13 mouse cellular contexts compared by ENCODE assay signal in genomic region chr3:135854298-135854984, GRCm38 (mm10). TPM values are rescaled to one million over a fixed set of nuclear protein-coding genes. Genes with fewer than 3 reads are reported as not detected.
DNase-seq lines count a peak whose midpoint lies in the region; ATAC-seq and TF ChIP-seq lines count a peak whose summit lies in the region.
"Had no signal": no experiment of that assay in that cellular context is flagged by ENCODE, and none has a peak within 500 bp of the region (broad histone marks: within the 10 kb centered on the region; RNA-seq: fewer than 3 reads in every experiment).

No protein-coding gene starts in this region.

- no peak overlapping the region for H3K4me3 ChIP-seq in hindbrain, embryonic 10.5 days
- H3K4me3 ChIP-seq in hindbrain, embryonic 14.5 days (replicated peaks; ENCODE audit: low read length), result no peak overlapping the region
- H3K4me3 ChIP-seq in intestine, embryonic 14.5 days (ENCODE audit: low read depth, low read length), result no peak overlapping the region
- no peak overlapping the region for H3K4me3 ChIP-seq in liver, postnatal 0 days (ENCODE audit: low read depth, low read length)
- H3K4me3 ChIP-seq: layer of hippocampus, adult 2 months had no signal

- no peaks in the 10 kb centered on the region for H3K9me3 ChIP-seq in hindbrain, embryonic 10.5 days
- H3K9me3 ChIP-seq in hindbrain, embryonic 14.5 days (ENCODE audit: control insufficient read depth, low read length), result no peaks in the 10 kb centered on the region
- H3K9me3 ChIP-seq in intestine, embryonic 14.5 days (ENCODE audit: control insufficient read depth, low read length), result no peaks in the 10 kb centered on the region
- H3K9me3 ChIP-seq in liver, postnatal 0 days (ENCODE audit: low read length), result no peaks in the 10 kb centered on the region

- no peak overlapping the region for H3K9ac ChIP-seq in hindbrain, embryonic 14.5 days
- H3K9ac ChIP-seq in intestine, embryonic 14.5 days (ENCODE audit: low read length), result no peak overlapping the region
- H3K9ac ChIP-seq in liver, postnatal 0 days (replicated peaks), result no peak overlapping the region

- 87% methylated on average over 14 of the region's 14 CpGs for WGBS in hindbrain, embryonic 10.5 days
- 83% methylated on average over 14 of the region's 14 CpGs for WGBS in hindbrain, embryonic 14.5 days
- 76% methylated on average over 14 of the region's 14 CpGs for WGBS in intestine, embryonic 14.5 days
- WGBS in liver, postnatal 0 days (ENCODE audit: insufficient replicate concordance), result 69% methylated on average over 14 of the region's 14 CpGs

- no peak for DNase-seq in hindbrain, embryonic 10.5 days (ENCODE audit: low spot score)
- DNase-seq in hindbrain, embryonic 14.5 days (ENCODE audit: low spot score), result no peak
- DNase-seq in ZHBTc4 (ENCODE audit: low read depth, low spot score), result peak; percentile 9
- DNase-seq in intestine, embryonic 14.5 days (ENCODE audit: low spot score), result no peak
- DNase-seq in liver, postnatal 0 days, result peak; percentile 38
- no peak for DNase-seq in urinary bladder, postnatal 25 days (ENCODE audit: low spot score)
- DNase-seq in cerebellum, postnatal 14 days, result no peak
- no peak for DNase-seq in right cerebral cortex, adult 2 months (ENCODE audit: low spot score in 2 of 2)
- DNase-seq: cerebellum, postnatal 25 days; left cerebral cortex, postnatal 4 days; lung, postnatal 36 days had no signal

- H3K27ac ChIP-seq in hindbrain, embryonic 10.5 days, result peak overlapping the region; percentile 56; the same call in 1 of the 2 replicates
- no peak overlapping the region for H3K27ac ChIP-seq in hindbrain, embryonic 14.5 days
- H3K27ac ChIP-seq in intestine, embryonic 14.5 days (ENCODE audit: low read depth), result no peak overlapping the region
- no peak overlapping the region for H3K27ac ChIP-seq in liver, postnatal 0 days (ENCODE audit: low read depth)
- H3K27ac ChIP-seq: layer of hippocampus, adult 2 months had no signal

- H3K4me2 ChIP-seq in hindbrain, embryonic 14.5 days (replicated peaks), result no peak overlapping the region
- no peak overlapping the region for H3K4me2 ChIP-seq in intestine, embryonic 14.5 days (ENCODE audit: low read length)
- no peak overlapping the region for H3K4me2 ChIP-seq in liver, postnatal 0 days (ENCODE audit: low read depth, low read length)

- H3K4me1 ChIP-seq in hindbrain, embryonic 10.5 days (replicated peaks), result peaks cover 33% of the 10 kb centered on the region
- peaks cover 6% of the 10 kb centered on the region; the same call in 1 of the 2 replicates for H3K4me1 ChIP-seq in hindbrain, embryonic 14.5 days (replicated peaks; ENCODE audit: control insufficient read depth, insufficient read depth, low read length)
- no peaks in the 10 kb centered on the region for H3K4me1 ChIP-seq in intestine, embryonic 14.5 days (replicated peaks; ENCODE audit: control insufficient read depth, insufficient read depth, low read length)
- H3K4me1 ChIP-seq in liver, postnatal 0 days (ENCODE audit: insufficient read depth), result peaks cover 6% of the 10 kb centered on the region

- H3K36me3 ChIP-seq in hindbrain, embryonic 10.5 days, result 0 out of 2 replicates have a peak, but pooled peaks cover 3% of the 10 kb centered on the region
- H3K36me3 ChIP-seq in hindbrain, embryonic 14.5 days (replicated peaks; ENCODE audit: control insufficient read depth, insufficient read depth), result no peaks in the 10 kb centered on the region
- H3K36me3 ChIP-seq in intestine, embryonic 14.5 days (ENCODE audit: control insufficient read depth, insufficient read depth, low read length), result no peaks in the 10 kb centered on the region
- H3K36me3 ChIP-seq in liver, postnatal 0 days (replicated peaks; ENCODE audit: insufficient read depth, low read length), result peaks cover 12% of the 10 kb centered on the region

- no peak for TF ChIP-seq CTCF in liver, postnatal 0 days (IDR thresholded peaks at IDR 0.05; ENCODE audit: low read depth)

- TF ChIP-seq EP300 in liver, postnatal 0 days (IDR thresholded peaks at IDR 0.05; ENCODE audit: low read depth), result no peak

- ATAC-seq in hindbrain, embryonic 14.5 days (ENCODE audit: low FRiP score), result no peak
- ATAC-seq in intestine, embryonic 14.5 days (replicated peaks; ENCODE audit: low FRiP score, low TSS enrichment, low read depth), result 0 out of 2 replicates have a peak, but pooled peaks have one; percentile 18
- peak; percentile 89 for ATAC-seq in liver, postnatal 0 days
- ATAC-seq: inflammation-experienced regulatory T-cells, adult 6 months had no signal

- no peaks in the 10 kb centered on the region for H3K27me3 ChIP-seq in hindbrain, embryonic 10.5 days (ENCODE audit: insufficient read depth, poor library complexity, severe bottlenecking)
- no peaks in the 10 kb centered on the region for H3K27me3 ChIP-seq in hindbrain, embryonic 14.5 days (ENCODE audit: control insufficient read depth, insufficient read depth, low read length)
- H3K27me3 ChIP-seq in intestine, embryonic 14.5 days (replicated peaks; ENCODE audit: control insufficient read depth, insufficient read depth, low read length), result no peaks in the 10 kb centered on the region
- no peaks in the 10 kb centered on the region for H3K27me3 ChIP-seq in liver, postnatal 0 days (ENCODE audit: insufficient read depth, low read length)

RNA-seq across cellular contexts. Expression of gene Slc39a8, which starts 29.4 kb away (rescaled TPM):
- polyA plus RNA-seq in hindbrain, embryonic 10.5 days (2016; fragmentation: Nextera tagmentation; extraction: Ambion mirVana), result 17.0 and 23.6 TPM in 2 replicates
- 14.9 and 15.7 TPM in 2 replicates for polyA plus RNA-seq in hindbrain, embryonic 14.5 days (2014; fragmentation: Nextera tagmentation; extraction: Ambion mirVana)
- polyA plus RNA-seq in intestine, embryonic 14.5 days (2014; fragmentation: Nextera tagmentation; extraction: Ambion mirVana), result 16.4 and 17.7 TPM in 2 replicates
- polyA plus RNA-seq in liver, postnatal 0 days (2015; fragmentation: Nextera tagmentation; extraction: Ambion mirVana), result 10.5 and 12.2 TPM in 2 replicates

Comparison
In these comparisons a context has a peak if more than half of its experiments do, and no peak if none do; other contexts are left out.
1. DNase-seq: peak in ZHBTc4 (single experiment) and liver, postnatal 0 days (single experiment); none in hindbrain, embryonic 10.5 days (single experiment), hindbrain, embryonic 14.5 days (single experiment), intestine, embryonic 14.5 days (single experiment), urinary bladder, postnatal 25 days (single experiment), cerebellum, postnatal 14 days (0 of 2) and right cerebral cortex, adult 2 months (0 of 2).